Mouse (Mus musculus): ENCODE measurements around the gene Actl6b.

Gene Actl6b

GRCm38 (mm10) chr5:137529221-137529995 lies 23.9 kb upstream of the Actl6b start:
- no peak for DNase-seq

DNA sequence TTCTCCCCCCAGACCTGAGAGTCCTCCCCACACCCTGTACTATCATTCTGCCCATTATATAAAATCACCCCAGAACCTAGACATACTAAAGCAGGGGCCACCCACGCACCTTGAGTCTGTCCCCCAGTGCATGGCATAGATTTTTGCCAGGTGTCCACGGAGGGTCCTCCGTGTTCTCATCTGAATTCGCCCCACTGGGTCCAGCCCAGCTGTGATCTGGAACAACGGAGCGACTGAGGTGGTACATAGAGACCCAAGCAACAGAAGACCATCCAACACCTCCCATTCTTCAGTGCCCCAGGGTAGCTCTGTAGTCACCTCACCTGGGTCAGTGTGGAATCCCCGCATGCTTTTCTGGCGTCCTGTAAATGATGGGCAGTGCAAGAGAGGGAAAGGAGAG lies 23.2 kb upstream of the Actl6b start:
- no peak for DNase-seq

DNA sequence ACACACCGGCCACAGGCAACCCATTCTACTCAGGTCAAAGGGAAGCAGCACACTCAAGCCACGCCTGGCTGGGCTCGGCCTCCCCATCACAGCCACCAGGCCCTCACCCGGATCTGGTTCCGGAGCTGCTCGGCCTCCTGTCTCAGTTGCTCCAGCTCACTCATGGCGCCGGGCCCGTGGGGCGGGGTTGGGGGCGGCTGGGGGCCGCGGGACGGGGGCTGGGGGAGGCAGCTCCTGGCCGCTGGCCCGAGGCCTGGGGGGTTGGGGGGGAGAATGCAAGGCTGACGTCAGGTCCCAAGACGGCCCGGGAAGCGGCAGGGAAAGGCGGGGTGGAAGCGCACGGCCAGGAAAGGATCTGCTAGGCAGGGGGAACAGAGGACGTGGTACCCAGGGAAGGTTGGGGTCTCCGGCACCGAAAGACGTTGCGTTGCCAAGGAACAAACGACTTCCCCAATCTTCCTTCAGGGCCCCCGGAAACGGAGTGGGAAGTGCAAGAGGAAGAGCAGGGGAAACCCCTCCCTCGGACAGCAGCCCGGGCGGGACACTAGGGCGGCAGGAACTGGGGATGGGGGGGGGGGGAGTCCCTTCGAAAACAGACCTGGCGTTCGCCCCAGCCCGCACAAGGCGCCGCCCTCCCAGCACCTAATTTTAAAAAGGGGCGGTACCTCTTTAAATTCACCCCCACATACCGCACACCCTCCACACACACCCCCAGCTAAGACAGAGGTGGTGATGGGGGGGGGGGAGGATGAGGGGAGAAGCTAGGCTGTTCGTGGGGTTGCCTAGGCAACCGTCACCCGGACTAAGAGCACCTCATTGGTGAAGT lies 22.5 kb upstream of the Actl6b start:
- peak; percentile 76 to 81 for DNase-seq

- peak; percentile 41 to 79 for DNase-seq
Observed at GRCm38 (mm10) chr5:137531414-137532130, 21.7 kb upstream of the Actl6b start.

DNA sequence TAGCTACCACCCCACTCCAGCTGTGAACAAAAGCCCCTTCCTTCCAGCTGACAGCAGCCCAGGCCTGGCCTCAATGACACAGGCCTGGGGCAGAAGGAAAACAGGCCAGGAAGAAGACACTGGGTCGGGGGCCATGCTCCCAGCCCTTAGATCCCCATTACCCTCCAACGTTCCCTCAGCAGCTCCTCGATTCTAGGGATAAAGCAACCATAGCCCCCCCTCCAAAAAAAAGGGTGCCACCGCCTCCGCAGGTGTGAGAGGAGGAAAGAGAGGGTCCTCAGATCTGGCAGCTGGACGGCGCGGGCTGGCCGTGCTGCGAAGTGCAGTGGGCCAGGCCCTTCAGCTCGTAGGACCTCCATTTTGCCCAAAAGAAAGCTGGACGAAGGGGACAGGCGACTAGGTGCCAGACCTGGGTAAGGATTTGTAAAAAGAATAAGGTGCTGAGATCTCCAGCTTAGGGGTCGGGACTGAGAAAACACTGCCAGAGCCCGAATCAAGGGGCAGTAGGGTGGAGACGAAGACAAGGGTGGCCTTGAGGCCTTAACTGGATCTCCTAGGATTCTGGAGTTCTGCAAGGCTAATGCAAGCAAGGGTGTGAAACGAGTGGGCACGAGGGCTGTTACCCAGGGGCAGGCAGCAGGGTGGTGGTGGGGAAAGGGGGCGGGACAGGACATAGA lies 21.0 kb upstream of the Actl6b start:
- peak in 1 of 2 experiments; percentile 40 for DNase-seq

DNA sequence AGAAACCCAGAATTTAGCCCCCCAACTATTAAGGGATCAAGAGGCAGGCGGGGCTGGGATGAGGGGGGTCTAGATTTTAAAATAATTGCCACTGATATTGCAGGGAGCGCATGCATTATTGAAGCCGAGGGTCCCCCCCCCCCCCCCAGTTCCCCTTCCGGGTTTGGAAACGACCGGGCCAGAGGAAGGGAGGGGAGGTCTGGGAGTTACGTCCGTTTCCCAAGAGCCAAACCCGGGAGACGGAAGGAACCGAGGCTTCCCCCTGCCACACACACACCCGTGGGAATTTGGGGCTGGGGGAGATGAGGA lies 20.6 kb upstream of the Actl6b start:
- DNase-seq: no peak

- DNase-seq: peak; percentile 99 to 100
Observed at GRCm38 (mm10) chr5:137533117-137533827, 20.0 kb upstream of the Actl6b start, which contains the start of the genes Epo and Gnb2. Gene Epo, minus strand, starts transcription at chr5:137533242. Gene Gnb2, minus strand, starts transcription at chr5:137533510.

GRCm38 (mm10) chr5:137534762-137535161 lies 18.6 kb upstream of the Actl6b start:
- no peak for DNase-seq

GRCm38 (mm10) chr5:137535318-137535717 lies 18.0 kb upstream of the Actl6b start:
- DNase-seq: no peak

DNA sequence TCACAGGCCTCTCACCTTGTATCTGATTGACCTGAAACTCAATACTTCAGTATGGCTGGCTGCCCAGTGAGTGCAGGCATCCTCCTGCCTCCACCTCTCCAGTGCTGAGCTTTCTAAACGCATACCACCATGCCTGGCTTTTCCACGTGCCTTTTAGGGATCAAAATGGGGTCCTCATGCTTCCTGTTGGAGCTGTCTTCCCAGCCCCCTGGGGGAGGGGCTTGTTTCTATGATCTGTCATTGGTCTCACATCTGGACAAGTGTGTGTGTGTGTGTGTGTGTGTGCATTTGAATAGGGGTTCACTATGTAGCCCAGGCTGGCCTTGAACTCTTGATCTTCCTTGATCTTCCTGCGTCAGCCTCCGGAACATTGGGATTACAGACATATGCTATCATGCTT lies 15.9 kb upstream of the Actl6b start:
- no peak for DNase-seq

GRCm38 (mm10) chr5:137539291-137539801 lies 14.0 kb upstream of the Actl6b start:
- no peak for DNase-seq

DNA sequence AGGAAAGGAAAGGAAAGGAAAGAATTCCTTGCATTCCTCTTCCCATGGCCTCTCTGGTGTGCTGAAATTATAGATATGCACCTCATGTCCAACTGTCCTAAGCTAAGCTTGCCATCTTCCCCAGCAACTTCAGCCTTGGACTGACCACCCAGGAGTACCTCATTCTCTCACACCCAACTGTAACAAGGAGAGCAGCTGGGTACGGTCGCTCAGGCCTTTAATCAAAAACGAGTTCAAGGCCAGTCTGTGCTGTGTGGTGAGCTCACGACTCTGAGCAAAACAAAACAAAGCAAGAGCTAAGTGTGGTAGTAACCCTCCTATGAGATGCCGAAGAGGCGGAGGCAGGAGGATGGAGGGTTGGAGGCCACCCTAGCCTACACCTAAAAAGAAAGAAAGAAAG lies 12.3 kb upstream of the Actl6b start:
- no peak for DNase-seq

GRCm38 (mm10) chr5:137541768-137542540 lies 11.4 kb upstream of the Actl6b start:
- no peak for DNase-seq

DNA sequence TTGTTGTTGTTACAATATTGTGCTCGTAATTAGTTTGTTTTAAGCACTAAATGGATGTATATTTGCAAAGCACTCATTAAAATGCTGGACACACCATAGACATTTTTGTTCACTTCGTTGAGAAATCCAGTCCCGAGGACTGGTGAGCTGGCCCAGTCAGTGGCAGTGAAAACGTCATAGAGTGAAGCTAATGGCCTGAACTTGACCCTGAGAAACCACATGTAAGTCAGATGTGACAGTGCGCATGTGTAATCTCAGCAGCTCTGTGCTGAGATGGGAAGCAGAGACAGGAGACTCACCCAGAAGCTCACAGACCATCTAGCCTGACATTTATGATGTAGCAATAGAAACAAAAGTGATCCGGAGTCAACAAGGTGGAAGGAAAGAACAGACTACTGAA lies 8.4 kb upstream of the Actl6b start:
- no peak for DNase-seq

- peak; percentile 41 to 71 for DNase-seq
Observed at GRCm38 (mm10) chr5:137545596-137545995, 7.7 kb upstream of the Actl6b start.

DNA sequence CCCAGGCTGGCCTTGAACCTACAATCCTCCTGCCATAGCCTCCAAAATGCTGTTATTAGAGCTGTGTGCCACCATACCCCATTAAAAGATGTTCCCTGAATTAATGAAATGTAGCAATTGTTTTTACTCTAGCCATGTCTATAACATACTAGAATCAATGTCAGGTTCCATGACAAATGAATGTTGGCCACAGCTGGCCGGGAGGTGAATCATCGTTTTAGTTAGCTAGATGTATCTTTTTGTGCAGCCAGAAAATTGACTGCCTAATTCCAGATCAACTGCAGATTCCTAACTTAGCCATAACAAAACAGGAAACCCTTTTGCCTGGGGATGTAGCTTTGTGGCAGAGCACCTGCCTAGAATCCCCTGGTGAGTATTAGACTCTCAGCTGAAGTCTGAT lies 3.5 kb upstream of the Actl6b start:
- DNase-seq: no peak

- peak in 1 of 2 experiments; percentile 29 for DNase-seq
Observed at GRCm38 (mm10) chr5:137551119-137551518, 2.2 kb upstream of the Actl6b start.

DNA sequence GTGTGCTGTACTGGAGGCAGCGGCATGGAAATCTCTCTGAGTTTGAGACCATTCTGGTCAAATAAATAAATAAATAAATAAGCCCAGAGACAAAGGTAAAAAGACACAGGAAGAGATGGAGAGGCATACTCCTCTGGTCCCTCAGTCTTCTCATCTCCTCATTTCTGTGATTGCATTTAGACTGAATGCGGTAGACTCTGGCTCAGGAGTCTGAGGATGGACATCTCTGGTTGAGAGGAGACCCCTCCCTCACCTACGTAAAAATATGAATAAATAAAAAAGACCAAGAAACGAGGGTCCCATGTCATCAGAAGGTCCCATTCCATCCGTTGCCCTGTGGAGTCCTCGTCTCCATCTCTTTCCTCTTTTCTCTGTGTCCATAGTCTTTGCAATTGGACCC lies 317 bp upstream of the Actl6b start:
- DNase-seq: no peak

GRCm38 (mm10) chr5:137553898-137554297 lies 581 bp downstream of the Actl6b start:
- DNase-seq: no peak

- no peak for DNase-seq
Observed at GRCm38 (mm10) chr5:137561556-137561955, 8.2 kb downstream of the Actl6b start.

GRCm38 (mm10) chr5:137562965-137563364 lies 9.6 kb downstream of the Actl6b start:
- DNase-seq: no peak

Data from kidney, postnatal 36 days (tissue).